Mouse (Mus musculus) gastrocnemius, adult 8-10 months (tissue): Measurements from ENCODE around the gene Cpsf6. TPM values are rescaled to one million over a fixed set of nuclear protein-coding genes. Genes with fewer than 3 reads are reported as not detected.

Experiments used
- DNase-seq, 2 experiments: peaks; one replicate each; pipeline ENCODE4 v3.0.0; 2022; ENCODE audit warnings: low spot score in 2 of 2
- total RNA-seq, 4 experiments: library from RNA; stranded (reverse); gene quantifications; 2 replicates each; pipeline ENCODE4 v1.2.4; 2022

Gene Cpsf6
- total RNA-seq, 4 experiments from 2014 or later = 16.8 to 22.6 (median 18.5) TPM

DNA sequence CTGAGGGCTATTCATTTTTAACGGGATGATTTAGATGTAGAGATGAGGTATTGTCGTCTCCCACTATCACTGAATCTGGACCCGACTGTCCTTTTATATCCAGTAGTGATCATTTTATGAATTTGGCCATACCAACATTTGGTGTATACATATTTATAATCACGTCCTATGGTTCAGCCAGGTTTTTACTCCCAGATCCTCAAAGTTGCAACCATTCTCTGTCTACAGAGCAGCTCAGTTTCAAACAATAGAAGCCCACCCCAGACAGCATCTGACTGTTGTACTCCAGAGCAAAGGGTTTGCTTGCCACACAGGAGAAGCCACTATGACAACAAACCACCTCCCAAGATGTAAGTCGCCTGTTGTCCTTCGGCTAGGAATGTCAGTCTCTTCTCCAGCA, 7.2 kb upstream of the Cpsf6 start:
- no peak for DNase-seq

DNA sequence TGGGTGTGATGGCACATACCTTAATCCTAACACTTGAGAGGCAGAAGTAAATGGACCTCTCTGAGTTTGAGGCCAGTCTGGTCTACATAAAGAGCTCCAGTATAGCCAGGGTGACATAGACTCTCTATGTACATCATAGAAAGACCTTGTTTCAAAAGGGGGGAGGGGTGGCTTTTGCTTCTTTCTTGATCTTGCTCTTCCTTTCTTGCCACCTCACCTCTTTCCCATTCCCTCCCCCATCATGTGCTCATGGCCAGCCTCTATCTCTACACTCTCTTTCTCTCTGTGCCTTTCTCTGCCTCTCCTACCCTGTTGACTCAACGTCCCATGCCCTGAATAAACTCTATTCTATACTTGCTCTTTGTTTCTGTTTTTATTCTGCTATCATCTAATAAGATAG, 6.4 kb upstream of the Cpsf6 start:
- DNase-seq = no peak

DNA sequence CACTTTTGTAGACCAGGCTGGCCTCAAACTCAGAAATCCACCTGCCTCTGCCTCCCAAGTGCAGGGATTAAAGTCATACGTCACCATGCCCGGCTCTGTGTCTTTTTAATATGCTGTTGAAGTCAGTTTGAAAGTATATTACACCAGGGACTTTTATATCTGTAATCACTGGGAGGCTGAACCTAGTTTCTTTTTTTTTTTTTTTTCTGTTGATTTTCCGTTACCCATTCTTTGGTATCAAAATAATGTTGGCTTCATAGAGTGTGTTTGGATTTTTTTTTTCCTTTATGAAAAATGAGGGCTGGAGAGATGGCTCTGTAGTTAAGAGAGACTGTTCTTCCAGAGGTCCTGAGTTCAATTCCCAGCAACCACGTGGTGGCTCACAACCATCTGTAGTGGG, 5.6 kb upstream of the Cpsf6 start:
- no peak for DNase-seq

DNA sequence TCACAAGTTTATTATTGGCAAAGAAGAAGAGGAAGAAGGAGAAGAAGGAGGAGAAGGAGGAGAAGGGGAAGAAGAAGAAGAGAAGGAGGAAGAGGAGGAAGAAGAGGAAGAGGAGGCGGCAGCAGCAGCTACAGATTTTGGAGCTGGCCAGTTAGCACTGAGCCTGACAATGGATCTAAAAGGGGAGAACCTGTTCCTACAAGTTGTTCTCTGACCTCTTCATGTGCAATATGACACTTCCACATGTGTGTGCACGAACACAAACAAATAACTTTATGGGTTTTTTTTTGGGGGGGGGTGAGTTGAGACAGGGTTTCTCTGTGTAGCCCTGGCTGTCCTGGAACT, 5.2 kb upstream of the Cpsf6 start:
- no peak for DNase-seq

DNA sequence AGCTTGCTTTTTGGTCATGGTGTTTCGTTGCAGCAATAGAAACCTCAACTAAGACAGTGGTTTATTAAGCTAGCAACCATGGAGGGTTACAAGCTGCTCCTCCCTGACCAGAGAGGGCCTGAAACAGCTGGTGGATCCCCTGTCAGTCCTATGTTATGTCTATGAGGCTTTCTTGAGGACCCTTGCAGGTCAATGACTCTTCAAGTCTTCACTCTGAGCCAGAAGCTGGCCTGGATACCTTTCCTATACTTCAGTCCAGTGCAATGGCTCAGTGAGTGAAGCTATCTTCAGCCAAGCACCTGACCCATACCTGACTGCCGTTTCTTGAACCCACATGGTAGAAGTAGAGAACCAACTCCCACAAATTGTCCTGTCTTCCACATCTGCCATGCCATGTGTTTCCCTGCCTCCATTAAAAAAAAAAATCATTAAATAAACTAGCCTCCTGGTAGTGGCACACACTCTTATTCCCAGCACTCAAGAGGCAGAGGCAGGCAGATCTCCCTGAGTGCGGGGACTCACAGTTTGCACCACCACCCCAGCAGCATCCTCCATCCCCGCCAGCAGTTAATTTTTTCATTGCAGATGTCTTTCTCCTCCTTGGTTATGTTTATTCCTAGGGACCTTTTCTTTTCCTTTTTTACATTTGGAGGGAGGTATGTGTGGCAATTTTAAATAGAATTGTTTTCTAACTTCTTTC, 4.7 kb upstream of the Cpsf6 start:
- no peak for DNase-seq

DNA sequence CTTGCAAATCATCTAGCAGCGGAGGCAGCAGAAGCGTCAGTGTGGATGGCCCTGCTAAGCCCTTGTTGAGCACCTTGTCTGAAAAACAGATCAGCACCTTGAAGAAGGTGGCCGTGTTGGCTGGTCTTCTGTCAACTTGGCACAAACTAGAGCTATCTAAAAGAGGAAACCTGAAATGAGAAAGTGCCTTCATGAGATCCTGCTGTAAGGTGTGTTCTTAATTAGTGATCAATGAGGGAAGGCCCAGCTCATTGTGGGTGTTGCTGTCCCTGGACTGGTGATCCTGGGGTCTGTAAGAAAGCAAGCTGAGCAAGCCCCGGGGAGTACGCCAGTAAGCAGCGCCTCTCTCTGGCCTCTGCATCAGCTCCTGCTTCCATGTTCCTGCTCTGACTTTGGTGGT, 4.1 kb upstream of the Cpsf6 start:
- DNase-seq = no peak

DNA sequence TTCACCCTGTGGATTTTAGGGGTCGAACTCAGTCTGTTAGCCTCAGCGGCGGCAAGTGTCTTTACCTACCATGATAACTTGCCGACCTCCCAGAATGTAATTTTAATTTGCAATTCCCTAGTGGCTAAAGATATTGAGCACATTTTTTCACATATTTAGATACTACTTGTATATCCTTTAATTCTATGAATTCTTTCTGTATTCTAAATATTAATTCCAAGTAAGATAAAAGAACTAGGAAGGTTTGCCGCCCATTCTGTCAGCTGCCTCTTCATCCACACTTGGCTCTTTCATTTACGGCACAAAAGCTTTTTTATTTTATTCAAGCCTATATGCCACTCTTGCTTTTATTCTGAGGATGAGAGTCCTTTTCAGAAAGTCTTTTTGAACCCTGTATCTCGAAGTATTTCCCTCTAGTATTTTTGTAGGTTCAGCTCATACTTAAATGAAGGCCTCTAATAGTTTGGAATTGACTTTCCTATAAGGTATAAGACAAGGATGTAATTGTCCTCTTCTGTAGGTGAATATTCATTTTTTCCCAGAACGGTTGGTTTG, 3.3 kb upstream of the Cpsf6 start:
- DNase-seq = no peak

DNA sequence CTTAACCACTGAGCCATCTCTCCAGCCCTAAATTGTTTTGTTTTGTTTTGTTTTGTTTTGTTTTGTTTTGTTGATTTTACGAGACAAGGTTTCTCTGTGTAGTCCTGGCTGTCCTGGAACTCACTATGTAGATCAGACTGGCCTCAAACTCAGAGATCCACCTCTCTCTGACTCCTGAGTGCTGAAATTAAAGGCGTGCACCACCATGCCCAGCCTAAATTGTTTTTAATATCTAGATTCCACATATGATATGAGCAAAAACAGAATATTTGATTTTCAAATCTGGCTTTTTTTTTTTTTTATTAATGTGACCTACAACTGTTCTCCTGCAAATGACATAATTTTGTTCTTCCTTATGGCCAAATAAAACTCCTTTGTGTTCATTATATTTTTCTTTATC, 2.3 kb upstream of the Cpsf6 start:
- no peak for DNase-seq

DNA sequence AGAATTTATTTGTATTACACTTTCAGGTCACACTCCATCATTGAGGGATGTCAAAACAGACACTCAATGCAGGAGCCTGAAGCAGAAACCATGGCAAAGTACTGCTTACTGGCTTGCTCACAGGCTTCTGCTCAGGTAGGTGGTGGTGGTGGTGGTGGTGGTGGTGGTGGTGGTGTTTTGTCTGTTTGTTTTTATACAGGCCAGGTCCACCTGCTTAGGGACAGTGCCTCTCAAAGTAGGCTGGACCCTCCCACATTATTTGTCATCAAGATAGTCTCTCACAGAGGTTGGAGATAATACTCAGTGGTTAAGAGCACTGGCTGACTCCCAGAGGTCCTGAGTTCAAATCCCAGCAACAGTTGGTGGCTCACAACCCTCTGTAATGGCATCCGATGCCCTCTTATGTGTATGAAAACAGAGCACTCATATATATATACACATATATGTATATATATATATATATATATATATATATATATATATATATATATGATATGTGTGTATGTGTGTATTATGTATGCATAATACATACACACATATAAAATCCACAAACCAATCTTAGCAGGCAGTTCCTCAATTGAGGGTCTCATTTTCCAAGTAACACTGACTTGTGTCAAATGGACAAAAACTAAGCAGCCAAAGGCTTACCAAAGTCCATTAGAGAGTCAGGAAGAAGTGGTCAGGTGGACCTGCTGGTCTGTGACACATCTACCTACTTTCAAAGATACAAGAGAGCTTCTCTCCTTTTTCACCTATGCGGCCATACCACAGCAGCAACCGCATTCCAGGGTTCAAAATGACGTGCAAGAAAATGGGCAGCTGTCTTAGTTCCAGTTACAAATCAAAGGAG, 1.1 kb upstream of the Cpsf6 start:
- DNase-seq = no peak

DNA sequence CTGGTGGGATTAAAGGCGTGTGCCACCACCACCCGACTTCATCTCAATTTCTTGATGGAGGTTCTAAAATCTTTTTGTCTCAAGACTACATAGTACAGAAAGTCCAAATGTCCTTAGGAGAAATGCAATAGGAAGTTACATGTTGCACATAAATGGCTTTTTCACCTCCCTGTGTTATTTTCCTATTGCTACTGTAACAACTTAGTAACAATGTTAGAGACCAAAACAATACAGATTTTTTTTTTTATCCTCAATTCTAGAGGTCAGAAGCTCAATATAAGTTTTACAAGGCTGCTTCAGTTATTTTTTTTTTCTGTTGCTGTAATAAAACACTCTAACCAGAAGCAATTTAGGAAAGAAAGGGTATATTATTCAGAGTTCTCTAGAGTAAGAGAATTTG, 374 bp downstream of the Cpsf6 start:
- DNase-seq = no peak

DNA sequence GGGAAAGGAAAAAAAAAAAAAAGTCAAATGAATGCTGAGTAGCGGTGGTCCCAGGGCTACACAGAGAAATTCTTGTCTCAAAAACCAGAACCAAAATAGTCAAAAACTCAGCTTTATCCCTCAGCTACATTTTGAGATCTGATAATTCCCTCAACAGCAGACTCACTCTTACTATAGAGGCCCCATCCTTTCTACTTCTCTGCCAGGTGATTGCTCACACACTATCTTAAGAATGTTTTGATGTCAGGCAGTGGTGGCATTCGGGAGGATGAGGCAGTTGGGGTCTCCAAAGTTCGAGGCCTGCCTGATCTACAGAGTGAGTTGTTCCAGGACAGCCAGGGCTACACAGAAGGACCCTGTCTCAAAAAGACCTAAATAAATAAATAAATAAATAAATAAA, 1.2 kb downstream of the Cpsf6 start:
- no peak for DNase-seq

DNA sequence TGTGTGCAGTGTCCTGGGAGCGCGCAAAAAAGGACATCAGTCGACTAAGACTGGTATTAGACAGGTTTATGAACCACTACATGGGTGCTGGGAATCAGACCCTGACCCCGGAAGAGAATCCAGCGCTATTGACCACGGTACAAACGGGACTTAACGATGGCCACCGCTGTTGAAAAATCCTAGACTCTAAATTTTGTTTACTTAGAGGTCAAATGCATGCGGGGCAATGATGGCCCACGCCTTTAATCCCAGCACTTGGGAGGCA, 1.6 kb downstream of the Cpsf6 start:
- DNase-seq = no peak

DNA sequence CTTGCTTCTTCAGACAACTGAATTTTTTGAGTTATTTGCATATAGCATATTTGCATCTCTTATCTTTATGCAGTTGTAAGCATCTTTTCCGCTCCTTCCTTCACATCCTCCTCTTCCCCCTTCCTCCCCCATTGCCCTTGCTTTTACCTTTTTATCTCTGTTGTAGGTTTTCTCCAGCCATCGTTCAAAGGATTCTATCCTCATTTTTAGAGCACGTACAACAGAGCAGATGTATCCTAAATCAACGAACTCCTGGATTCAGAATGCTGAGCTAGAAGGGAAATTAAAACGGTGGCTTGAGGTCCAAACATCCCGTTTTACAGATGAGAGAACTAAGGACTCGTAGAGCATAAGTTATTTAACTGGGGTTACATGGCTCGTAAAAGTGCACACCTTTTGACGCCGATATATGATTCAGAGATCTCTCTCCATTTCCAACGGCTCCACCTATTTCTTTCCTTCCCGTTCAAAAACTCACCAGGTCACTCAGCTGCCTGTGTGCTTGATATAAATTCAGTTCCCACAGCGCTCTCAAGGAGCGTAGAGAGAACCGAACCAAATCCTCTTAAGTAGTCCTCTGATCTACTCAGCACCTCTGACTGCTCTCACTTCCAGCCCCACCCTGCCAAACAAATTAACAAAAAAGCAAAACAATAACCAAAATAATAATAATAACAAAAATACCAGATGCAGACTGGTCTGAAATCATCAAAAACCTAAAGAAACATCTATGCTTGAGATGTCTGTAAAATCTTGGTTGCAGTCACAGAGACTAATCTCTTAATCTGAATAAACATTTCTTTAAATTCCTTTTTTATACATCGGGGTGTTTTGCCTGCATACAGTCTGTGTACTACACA, 2.2 kb downstream of the Cpsf6 start:
- no peak for DNase-seq

DNA sequence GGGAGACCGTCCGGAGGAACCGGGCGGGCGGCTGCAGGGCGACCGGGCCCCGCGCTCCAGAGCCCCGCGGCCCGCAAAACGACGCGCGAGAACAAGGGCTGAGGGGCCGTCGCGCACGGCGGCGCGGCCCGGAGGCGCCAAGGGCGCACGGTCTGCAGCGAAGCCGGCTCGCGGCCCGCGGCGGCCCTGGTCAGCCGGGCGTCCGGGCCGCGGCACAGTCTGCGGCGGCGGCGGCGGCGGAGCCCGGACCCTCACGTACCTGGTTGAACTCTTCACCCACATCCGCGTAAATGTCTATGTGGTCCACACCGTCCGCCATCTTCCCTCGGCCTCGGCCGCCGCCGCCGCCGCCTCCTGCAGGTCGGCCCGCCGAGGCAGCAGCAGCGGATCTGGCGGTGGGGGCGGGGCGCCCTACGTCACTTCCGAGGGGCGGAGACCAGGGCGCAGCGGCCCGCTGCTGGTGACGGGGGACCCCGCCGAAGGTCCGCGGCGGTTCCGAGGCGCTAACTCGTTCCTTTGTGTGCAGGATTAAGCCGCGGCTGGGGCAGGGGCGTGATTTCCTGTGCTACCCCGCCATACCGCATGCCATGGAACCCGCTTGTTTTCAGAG, 3.1 kb downstream of the Cpsf6 start:
- peak; percentile 89 to 90 for DNase-seq

DNA sequence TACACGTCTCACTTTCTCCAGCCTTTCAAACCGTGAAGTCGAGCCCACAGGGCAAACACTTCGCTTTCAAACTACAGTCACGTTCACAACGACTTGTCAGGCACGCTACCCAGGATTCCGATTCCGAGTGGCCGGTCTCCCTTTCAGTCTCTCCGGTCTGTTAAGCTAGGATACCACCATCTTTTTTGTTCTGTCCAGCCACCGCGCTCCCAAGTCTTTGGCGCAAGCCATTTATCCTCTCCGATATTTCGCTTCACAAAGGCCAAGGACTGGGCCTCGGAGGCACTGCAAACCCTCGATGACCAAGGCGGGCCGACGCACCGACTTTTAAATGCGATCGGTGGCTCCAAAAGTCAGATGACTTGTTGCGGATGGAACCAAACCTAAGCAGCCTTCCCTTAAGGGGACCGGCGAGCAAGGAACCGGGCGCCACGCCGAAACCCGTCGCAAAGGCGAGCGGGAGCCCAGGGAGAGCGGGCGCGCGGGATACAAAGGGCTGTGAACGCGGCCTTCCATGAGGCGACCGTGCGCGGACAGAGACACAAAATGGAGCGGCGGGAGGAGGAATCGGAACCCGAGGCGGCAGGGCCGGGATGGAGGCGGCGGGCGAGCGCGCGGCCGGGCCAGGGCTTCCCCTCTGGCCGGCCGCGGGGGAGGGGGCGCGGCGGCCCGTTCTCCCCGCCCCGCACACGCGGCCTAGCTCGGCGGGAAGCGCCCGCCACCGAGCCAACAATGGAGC, 3.8 kb downstream of the Cpsf6 start:
- DNase-seq = peak; percentile 12 to 22

DNA sequence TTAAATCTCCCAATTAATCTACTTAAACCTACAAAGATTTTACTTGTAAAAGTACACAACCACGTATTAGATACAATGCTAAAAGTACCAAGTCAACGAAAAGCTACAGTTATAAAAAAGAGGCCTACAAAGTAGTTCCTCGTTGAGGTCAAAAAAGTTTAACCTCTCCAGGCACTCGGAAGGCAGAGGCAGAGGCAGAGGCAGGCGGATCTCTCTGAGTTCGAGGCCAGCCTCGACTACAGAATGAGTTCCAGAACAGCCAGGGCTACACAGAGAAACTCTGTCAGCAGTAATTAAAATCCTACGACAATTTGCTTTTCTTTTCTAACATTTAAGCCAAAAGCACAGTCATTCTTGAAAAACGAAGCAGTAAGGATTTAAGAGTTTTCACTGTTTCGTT, 4.7 kb downstream of the Cpsf6 start:
- no peak for DNase-seq

DNA sequence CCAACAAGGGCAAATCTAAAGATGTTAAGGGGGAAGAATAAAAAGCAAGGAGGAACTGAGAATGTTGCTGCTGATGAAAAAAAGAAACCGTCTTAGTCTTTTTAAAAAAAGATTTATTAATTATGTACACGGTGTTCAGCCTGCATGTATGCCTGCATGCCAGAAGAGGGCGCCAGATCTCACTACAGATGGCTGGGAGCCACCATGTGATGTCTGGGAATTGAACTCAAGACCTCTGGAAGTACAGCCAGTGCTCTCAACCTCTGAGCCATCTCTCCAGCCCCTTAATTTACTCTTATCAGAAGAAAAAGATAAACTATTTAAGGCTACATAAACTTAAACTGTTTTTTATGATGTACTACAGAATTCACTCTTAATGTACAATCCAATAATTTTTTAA, 16.7 kb downstream of the Cpsf6 start:
- DNase-seq = no peak

DNA sequence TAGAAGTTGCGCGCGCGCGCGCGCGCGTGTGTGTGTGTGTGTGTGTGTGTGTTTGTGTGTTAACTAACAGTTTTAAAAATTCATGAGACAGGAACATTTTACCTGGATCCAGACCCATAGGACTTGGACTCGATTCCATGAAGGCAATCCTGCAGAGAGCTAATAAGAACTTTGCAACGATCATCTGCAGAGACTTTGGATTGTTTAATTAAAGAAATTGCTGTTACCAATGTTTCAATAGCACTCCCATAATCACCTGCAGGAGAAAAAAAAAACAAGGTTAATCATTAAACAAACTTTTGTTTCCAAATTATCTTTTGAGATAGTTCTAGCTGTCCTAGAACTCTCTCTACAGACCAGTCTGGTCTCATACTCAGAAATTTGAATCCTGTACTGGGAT, 20.9 kb downstream of the Cpsf6 start:
- no peak for DNase-seq

DNA sequence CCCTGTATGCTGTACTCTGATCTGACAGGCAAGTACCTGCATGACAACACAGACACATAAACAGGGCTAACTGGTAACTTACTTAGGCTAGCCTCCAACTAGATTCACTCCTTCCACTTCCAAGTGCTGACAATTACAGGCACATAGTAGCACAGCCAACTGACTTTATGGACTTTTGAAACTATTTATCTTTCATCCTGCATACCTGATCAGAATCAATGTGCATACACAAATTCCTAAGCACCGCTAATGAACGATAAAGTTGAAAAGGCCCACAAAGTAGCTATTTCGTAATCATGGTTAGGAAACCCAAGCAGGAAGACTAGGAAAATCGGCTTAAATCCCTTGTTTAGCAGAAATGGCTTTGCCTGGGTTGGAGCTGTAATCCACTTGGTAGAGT, 36.8 kb downstream of the Cpsf6 start:
- DNase-seq = no peak

DNA sequence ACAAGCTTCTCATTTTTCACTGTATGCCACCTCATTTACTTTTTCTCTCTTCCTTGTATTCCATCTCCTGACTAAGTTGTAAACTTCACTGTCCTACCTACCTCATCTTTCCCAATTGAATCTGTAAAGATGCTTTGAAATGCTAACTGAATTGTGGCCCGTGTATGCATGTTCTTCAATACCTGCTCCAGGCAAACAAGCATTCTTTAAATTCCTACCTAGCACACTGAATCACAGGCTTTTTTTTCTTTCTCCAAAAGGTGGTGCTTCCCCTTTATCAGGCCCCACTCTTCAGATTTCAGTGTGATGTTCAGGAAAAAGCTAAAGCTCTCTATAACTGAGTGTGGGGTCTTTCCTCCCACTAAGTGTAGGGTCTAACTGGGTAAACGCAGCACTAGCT, 37.4 kb downstream of the Cpsf6 start:
- no peak for DNase-seq

DNA sequence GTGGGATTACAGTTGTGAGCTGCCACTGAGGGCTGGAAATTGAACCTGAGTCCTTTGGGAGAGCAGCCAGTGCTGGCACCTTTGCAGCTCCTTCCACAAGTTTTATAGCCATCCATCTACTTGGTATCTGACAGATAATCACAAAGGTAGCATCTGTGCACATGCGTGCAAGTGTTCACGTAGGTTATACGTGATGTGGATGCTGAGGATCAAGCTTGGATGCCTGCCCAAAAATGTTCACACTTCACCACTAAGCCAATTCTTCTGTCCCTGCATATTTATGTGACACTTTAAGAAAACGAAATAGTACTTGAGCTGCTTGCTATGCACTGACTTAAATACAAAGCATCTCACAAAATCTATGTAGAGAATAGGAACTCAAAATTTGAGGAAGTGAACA, 38.8 kb downstream of the Cpsf6 start:
- DNase-seq = no peak
